Mouse (Mus musculus) heart, embryonic 10.5 days (tissue): ENCODE data around the gene Sp7. TPM values are rescaled to one million over a fixed set of nuclear protein-coding genes. Genes with fewer than 3 reads are reported as not detected.

ENCODE experiments used
- DNase-seq: peaks from one replicate; pipeline ENCODE4 v3.0.0-alpha.2; 2017; ENCODE audit warnings: low spot score
- H3K27ac ChIP-seq: fragments of 300-500 bp; sonication (generic); 2 replicates; pipeline ENCODE4 v1.5.1; 2016; ENCODE audit warnings: mild to moderate bottlenecking
- H3K27me3 ChIP-seq: fragments of 300-500 bp; sonication (generic); 2 replicates; pipeline ENCODE4 v1.6.1; 2016; ENCODE audit warnings: mild to moderate bottlenecking; ENCODE audit not compliant: poor library complexity, insufficient read depth, severe bottlenecking
- H3K36me3 ChIP-seq: fragments of 300-500 bp; sonication (generic); 2 replicates; pipeline ENCODE4 v1.6.1; 2016; ENCODE audit warnings: mild to moderate bottlenecking, moderate library complexity
- H3K4me1 ChIP-seq: fragments of 300-500 bp; sonication (generic); 2 replicates; pipeline ENCODE4 v1.6.1; 2016; ENCODE audit warnings: mild to moderate bottlenecking
- H3K4me3 ChIP-seq: fragments of 300-500 bp; sonication (generic); 2 replicates; pipeline ENCODE4 v1.5.1; 2016; ENCODE audit warnings: mild to moderate bottlenecking, moderate library complexity
- H3K9me3 ChIP-seq: fragments of 300-500 bp; sonication (generic); 2 replicates; pipeline ENCODE4 v1.6.1; 2016; ENCODE audit warnings: mild to moderate bottlenecking, moderate library complexity
- WGBS: fragments of 180-500 bp; shearing (Covaris S2); methylation state at CpG from one replicate; pipeline ENCODE4 v1.1.7; 2016; 5-methylcytosine and 5-hydroxymethylcytosine counted together
- polyA plus RNA-seq: library from polyadenylated mRNA; unstranded; fragments of >200 nt; fragmentation: Nextera tagmentation; extraction: Ambion mirVana; gene quantifications from 2 replicates; pipeline ENCODE4 v1.2.1, GENCODE M21; 2016

The Sp7 gene
- polyA plus RNA-seq, 1 experiment from 2014 or later, result 1.5 TPM

DNA sequence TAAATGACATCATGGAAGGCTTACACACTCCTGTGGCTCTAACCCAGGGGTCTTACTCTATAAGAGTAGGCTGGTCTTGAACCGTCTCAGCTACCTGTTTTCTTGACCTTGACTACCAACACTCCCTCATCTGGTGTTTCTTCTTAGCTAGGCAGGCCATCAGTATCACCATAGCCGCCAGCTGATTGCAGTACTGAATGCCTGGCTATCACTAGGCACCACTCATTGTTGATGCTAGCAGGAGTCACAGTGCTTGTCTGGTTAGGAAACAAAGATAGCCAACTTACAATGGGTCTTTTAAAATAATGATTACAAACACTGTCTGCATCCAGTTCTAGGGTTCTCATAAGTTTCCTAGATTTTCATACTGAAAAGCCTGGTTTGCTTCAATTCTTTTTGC is 34.3 kb upstream of the Sp7 start:
- Histone ChIP-seq H3K4me3 (no peak overlapping the region), H3K27ac (peak overlapping the region; percentile 92; the same call in 1 of the 2 replicates), H3K27me3 (no peaks in the 10 kb centered on the region), H3K4me1 (peaks cover 28% of the 10 kb centered on the region), H3K36me3 (no peaks in the 10 kb centered on the region), H3K9me3 (no peaks in the 10 kb centered on the region)
- 40% methylated on average over 2 of the region's 2 CpGs for WGBS
- peak; percentile 82 for DNase-seq

DNA sequence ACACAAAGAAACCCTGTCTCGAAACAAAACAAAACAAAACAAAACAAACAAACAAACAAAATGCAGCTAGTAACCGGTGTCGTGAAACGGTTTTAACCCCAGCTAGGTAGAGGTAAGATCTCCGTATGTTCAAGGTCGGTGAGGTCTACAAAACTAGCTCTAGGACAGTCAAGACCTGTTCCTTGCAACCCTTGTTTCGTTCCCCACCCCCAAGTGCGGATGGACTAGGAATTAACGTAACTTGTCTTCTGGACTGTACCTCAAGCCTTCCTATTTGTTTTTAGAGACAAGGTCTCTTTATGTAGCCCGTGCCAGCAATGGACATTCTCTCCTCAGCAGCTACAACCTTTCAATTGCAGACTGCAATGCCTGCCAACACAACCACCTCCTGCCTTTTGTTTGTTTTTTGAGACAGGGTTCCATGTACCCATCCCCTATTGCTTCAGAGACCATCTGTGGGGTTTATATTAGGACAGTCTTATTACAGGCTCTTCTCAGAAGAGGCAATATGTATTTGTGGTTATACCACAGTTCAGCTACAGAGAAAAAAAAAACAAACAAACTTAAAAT is 33.6 kb upstream of the Sp7 start:
- H3K9me3 ChIP-seq, result no peaks in the 10 kb centered on the region
- peak overlapping the region; percentile 67 for H3K4me3 ChIP-seq
- DNase-seq, result no peak
- H3K27me3 ChIP-seq, result no peaks in the 10 kb centered on the region
- peaks cover 32% of the 10 kb centered on the region for H3K4me1 ChIP-seq
- H3K27ac ChIP-seq, result peak overlapping the region; percentile 92
- H3K36me3 ChIP-seq, result no peaks in the 10 kb centered on the region
- 73% methylated on average over 10 of the region's 10 CpGs for WGBS

DNA sequence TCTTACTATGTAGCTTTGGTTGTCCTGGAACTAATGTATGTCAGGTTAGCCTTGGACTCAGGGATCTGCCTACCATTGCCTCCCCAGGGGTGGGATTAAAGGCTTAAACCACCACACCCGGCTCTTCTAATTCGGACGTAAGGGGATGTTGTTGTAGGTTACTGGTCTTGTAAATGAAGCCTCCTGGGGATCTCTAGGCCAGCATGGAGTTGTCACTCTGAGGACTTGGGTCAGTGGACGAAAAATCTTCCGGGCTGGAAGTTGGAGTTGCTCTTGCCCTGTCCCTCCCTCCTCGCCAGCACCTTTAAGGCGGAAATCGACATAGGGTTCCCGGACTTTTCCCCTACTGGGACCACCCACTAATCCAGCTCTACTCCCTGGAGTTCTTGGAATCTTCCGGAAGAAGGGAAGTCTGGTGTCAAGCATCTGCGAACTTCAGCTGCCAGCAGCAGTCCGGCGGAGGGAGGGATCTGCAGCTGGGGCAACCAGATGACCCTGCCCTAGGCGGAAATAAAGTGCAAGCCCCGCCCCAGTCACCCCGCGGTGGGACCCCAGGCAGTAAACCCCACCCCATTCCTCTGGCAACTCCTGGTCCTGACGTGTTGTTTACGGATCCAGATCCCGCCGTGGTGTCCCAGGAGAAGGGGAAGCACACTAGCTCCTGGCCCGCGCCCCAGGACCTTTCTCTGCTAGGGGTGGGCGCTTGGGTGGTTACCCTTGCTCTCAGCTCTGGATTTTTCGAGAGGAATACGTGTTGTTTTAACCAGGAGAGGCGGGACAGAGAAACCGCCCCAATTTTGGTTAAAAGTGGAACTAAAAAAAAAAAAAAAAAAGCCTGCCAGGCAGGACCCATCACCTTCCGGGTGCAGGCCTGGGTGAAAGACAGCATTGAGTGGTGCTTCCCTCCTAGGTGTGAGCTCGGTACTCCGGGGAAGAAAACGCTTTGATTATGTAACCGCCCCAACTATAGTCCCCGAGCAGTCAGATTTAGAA is 32.5 kb upstream of the Sp7 start:
- Histone ChIP-seq H3K4me1 (peaks cover 36% of the 10 kb centered on the region), H3K27me3 (no peaks in the 10 kb centered on the region), H3K4me3 (peak overlapping the region; percentile 67), H3K27ac (peak overlapping the region; percentile 92), H3K9me3 (no peaks in the 10 kb centered on the region), H3K36me3 (no peaks in the 10 kb centered on the region)
- WGBS, result 2% methylated on average over 34 of the region's 34 CpGs
- peak; percentile 96 for DNase-seq

DNA sequence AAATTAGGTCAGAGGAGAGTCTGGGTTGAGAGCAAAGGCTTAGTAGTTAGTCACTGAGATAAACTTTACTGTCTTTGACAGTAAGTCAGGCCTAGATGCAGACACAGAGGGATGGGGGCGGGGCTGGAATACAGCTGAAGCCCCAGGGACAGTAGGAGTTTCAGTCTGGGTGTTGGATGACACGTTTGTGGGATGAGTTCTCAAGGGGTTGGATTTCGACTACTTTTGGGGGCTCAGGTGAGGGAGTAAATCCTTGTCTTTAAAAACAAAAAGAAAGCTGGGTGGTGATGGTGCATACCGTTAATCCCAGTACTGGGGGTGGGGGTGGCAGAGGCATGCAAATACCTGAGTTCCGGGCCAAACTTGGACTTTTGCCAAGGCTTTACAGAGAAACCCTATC is 31.6 kb upstream of the Sp7 start:
- no peaks in the 10 kb centered on the region for H3K36me3 ChIP-seq
- H3K4me1 ChIP-seq, result peaks cover 42% of the 10 kb centered on the region
- no peak for DNase-seq
- H3K9me3 ChIP-seq, result no peaks in the 10 kb centered on the region
- WGBS, result 12% methylated on average over 5 of the region's 5 CpGs
- H3K4me3 ChIP-seq, result peak overlapping the region; percentile 67
- H3K27ac ChIP-seq, result peak overlapping the region; percentile 92; the same call in 1 of the 2 replicates
- H3K27me3 ChIP-seq, result no peaks in the 10 kb centered on the region

DNA sequence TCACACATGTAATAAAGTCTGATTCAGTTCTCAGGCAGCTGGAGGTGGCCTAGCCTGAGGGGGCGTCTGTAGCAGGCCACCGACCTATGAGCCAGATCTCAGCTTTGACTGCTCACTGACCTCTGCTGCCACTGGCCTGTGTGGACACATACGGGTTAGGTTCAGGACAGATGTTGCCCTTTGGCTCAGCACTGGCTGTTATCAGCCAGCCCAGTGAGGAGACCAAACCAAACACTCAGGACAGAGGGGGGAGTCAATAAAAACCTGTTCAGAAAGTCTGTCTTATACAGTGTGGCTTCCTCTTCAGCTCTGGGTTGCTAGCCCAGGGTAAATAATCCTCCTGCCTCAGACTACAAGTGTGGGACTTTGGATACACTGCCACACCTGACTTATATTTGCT is 28.1 kb upstream of the Sp7 start:
- H3K4me1 ChIP-seq, result peaks cover 45% of the 10 kb centered on the region
- H3K36me3 ChIP-seq, result no peaks in the 10 kb centered on the region
- DNase-seq, result peak; percentile 89
- no peak overlapping the region for H3K4me3 ChIP-seq
- H3K9me3 ChIP-seq, result no peaks in the 10 kb centered on the region
- 7% methylated on average over 3 of the region's 3 CpGs for WGBS
- H3K27me3 ChIP-seq, result no peaks in the 10 kb centered on the region
- H3K27ac ChIP-seq, result peak overlapping the region; percentile 69

DNA sequence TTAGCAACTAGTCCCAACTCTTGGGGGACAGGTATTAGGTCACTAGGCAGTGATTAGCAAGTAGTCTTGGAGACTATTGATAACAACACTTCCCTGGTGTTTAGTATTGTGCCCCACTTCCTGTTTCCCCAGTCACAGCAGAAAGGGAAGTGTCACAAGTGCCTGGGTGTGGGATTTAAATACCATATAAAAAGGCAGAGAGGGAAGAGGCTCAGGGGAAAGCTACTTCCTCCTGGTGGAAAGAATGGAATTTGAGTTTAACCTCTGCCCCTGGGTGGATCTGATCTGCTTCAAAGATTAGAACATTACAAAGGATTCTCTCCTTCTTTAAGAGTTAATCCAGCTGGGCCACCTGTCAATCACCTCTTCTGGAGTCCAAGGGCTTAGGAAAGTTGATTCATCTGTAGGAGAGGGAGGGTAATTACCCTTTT is 26.6 kb upstream of the Sp7 start:
- Histone ChIP-seq H3K27me3 (no peaks in the 10 kb centered on the region), H3K4me1 (peaks cover 37% of the 10 kb centered on the region), H3K27ac (peak overlapping the region; percentile 53; the same call in 1 of the 2 replicates), H3K4me3 (no peak overlapping the region), H3K9me3 (no peaks in the 10 kb centered on the region), H3K36me3 (no peaks in the 10 kb centered on the region)
- no peak for DNase-seq

DNA sequence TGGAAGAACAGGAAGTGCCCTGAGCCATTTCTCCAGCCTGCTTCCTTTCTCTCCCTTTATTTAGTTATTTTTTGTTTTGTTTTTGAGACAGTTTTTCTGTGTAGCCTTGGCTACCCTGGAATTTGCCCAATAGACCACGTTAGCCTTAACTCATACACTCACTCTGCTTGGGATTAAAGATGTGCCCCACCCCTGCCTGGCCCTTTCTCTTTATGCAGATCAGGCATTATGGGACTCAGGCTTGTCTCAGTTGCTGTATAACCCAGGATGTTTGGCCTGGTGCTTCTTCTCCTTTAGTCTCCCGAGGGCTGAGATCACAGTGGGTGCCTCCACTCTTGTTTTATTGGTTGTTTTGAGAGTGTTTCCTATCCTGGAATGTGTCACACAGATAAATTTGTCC is 25.5 kb upstream of the Sp7 start:
- WGBS, result 20% methylated on average over 2 of the region's 2 CpGs
- no peaks in the 10 kb centered on the region for H3K9me3 ChIP-seq
- no peaks in the 10 kb centered on the region for H3K27me3 ChIP-seq
- H3K36me3 ChIP-seq, result no peaks in the 10 kb centered on the region
- no peak overlapping the region for H3K4me3 ChIP-seq
- H3K4me1 ChIP-seq, result peaks cover 35% of the 10 kb centered on the region
- DNase-seq, result no peak
- no peak overlapping the region for H3K27ac ChIP-seq

DNA sequence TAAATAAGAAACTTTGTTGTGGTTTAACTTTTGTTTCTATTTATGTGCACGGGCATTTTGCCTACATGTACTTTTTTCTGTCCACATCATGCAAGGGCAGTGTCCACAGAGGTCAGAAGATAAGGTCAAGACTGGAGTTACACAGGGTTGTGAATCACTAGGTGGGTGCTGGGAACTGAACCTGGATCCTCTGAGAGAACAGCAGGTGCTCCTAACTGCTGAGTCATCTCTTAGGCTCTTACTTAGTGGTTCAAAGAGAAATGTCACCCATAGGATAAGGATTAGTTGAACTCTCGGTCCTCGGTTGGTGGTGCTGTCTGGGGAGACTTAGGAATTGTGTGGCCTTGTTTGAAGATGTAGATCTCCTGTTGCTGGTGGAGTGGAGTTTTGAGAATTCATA is 22.0 kb upstream of the Sp7 start:
- Histone ChIP-seq H3K27ac (no peak overlapping the region), H3K27me3 (no peaks in the 10 kb centered on the region), H3K4me1 (peaks cover 15% of the 10 kb centered on the region), H3K9me3 (no peaks in the 10 kb centered on the region), H3K4me3 (no peak overlapping the region), H3K36me3 (no peaks in the 10 kb centered on the region)
- WGBS, result 79% methylated on average over 3 of the region's 3 CpGs
- DNase-seq, result no peak

DNA sequence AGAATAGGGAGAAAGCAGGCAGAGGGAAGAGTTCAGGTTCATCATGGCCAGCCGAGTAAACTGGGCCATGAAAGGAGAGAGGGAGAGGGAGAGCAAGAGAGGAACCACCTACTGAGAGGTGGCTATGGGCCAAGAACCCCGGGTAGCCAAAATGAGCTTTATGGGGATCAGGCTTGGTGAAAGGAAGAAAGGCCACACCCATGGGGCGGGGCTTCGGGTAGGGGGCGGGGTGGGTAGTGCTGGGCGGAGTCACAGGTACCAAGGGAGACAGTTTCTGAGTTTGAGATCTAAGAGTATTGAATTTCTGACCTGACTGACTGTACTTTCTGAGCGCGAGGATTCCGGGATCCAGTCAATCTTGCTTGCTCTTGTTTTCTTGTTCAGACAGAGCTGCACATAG is 19.7 kb upstream of the Sp7 start:
- 43% methylated on average over 9 of the region's 9 CpGs for WGBS
- Histone ChIP-seq H3K27ac (no peak overlapping the region), H3K4me3 (no peak overlapping the region), H3K4me1 (no peaks in the 10 kb centered on the region), H3K9me3 (no peaks in the 10 kb centered on the region), H3K27me3 (no peaks in the 10 kb centered on the region), H3K36me3 (no peaks in the 10 kb centered on the region)
- no peak for DNase-seq

DNA sequence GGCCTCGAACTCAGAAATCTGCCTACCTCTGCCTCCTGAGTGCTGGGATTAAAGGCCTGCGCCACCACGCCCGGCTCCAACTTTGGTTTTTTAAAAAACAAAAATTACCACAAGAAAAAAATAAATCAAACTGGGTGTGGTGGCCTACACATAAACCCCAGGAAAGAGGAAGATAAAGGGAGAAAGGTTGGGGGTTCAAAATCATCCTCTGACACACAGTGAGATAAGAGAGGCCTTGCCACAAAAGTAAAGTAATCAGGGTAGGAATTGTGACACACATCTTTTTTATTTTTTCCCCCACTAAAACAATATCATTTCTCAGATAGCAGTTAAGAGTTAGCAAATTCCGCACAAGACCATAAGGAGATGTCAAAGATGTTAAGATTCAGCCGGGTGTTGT is 16.7 kb upstream of the Sp7 start:
- no peak for DNase-seq
- whole genome bisulfite sequencing, result 84% methylated on average over 6 of the region's 6 CpGs

DNA sequence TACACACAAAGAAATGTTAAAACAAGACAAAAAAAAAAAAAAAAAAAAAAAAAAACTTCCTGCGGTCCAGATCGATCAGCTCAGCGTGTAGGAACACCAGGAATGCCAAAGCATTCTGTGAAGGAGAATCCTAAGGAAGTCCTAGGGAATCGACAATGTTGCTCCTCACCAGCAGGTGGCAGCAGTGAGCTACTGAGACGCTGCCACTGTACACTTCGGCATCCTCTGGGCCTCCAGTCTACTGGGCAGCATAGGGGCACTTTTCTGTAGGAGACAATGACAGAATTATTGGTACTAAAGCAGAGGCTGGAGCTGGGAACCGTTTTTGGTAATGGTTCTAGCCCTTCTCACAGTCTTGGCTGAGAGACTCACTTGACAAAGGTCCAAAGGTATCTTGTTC is 14.6 kb upstream of the Sp7 start:
- WGBS, result 2% methylated on average over 7 of the region's 7 CpGs
- Histone ChIP-seq H3K27me3 (no peaks in the 10 kb centered on the region), H3K27ac (no peak overlapping the region), H3K9me3 (no peaks in the 10 kb centered on the region), H3K4me3 (no peak overlapping the region), H3K36me3 (no peaks in the 10 kb centered on the region), H3K4me1 (peaks cover 16% of the 10 kb centered on the region)
- DNase-seq, result peak; percentile 90

More for the DNA sequence above, 16.7 kb upstream of the Sp7 start:
- H3K9me3 ChIP-seq, result no peaks in the 10 kb centered on the region
- H3K36me3 ChIP-seq, result no peaks in the 10 kb centered on the region
- H3K27me3 ChIP-seq, result no peaks in the 10 kb centered on the region
- no peaks in the 10 kb centered on the region for H3K4me1 ChIP-seq
- H3K27ac ChIP-seq, result no peak overlapping the region
- no peak overlapping the region for H3K4me3 ChIP-seq

DNA sequence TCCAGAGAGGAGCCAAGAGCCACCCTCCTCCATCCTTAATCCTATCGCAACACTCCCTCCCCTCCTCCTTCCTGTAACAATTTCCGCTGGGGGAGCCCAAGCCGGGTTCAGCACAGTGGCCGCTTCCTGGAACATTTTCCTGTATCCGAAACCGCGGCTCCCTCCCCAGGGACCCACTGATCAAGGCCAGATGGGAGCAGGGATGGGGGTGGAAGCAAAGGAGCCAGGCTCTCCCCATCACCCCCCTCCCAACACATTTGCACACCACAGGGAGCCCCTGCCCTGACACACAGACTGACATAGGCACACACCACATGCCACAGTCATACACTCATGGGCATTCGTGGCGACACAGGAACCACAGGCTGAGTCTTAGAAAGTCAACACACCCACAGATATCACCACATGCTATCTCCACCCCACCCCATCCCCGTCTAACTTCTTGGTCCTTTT is 10.9 kb upstream of the Sp7 start:
- DNase-seq, result no peak
- peaks cover 22% of the 10 kb centered on the region for H3K4me1 ChIP-seq
- WGBS, result 5% methylated on average over 10 of the region's 10 CpGs
- peak overlapping the region; percentile 83; the same call in 1 of the 2 replicates for H3K4me3 ChIP-seq
- no peaks in the 10 kb centered on the region for H3K9me3 ChIP-seq
- no peaks in the 10 kb centered on the region for H3K27me3 ChIP-seq
- H3K36me3 ChIP-seq, result no peaks in the 10 kb centered on the region
- peak overlapping the region; percentile 86 for H3K27ac ChIP-seq

DNA sequence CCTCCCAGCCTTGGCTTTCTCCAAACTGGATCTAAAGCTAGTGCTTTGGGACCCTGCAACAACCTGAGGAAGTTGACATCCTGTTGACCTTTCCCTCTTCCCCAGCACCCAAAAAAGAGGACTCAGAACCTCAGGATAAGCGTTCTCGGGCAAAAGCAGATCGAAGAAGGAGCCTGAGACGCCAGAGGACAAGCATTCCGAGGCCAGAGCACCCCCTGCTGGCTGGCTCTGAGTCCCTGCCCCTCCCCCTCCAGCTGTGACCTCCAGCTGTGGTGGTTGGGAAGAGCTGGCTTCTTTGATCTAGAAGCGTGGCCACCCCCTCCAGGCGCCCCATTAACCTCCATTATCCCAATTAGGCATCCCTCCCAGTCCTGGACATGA is 10.2 kb upstream of the Sp7 start:
- DNase-seq, result peak; percentile 94
- H3K4me1 ChIP-seq, result peaks cover 22% of the 10 kb centered on the region
- WGBS, result 0% methylated on average over 7 of the region's 7 CpGs

More for the DNA sequence above, 10.2 kb upstream of the Sp7 start:
- H3K9me3 ChIP-seq, result no peaks in the 10 kb centered on the region
- H3K27me3 ChIP-seq, result peaks cover 3% of the 10 kb centered on the region; the same call in 1 of the 2 replicates
- peak overlapping the region; percentile 83 for H3K4me3 ChIP-seq
- H3K36me3 ChIP-seq, result no peaks in the 10 kb centered on the region
- peak overlapping the region; percentile 86 for H3K27ac ChIP-seq
